Mouse (Mus musculus): Measurements from ENCODE around the gene Ripor1.
A peak's percentile ranks its signal among the peaks of the same experiment; 100 is the strongest.

GRCm38 (mm10) chr8:105623118-105623517, 18.1 kb downstream of the Ripor1 start:
- 0 out of 2 replicates have a peak, but pooled peaks have one; percentile 8 for TF ChIP-seq CTCF (IDR thresholded peaks at IDR 0.05; ENCODE audit: low read depth)
- TF ChIP-seq EP300 (IDR thresholded peaks at IDR 0.05; ENCODE audit: low read depth) = peak; percentile 51; the same call in 1 of the 2 replicates
